Mouse (Mus musculus) ovary, adult 18-20 months (tissue): Measurements from ENCODE around the gene Tap1.
A peak's percentile ranks its signal among the peaks of the same experiment; 100 is the strongest.
"Not testable (repeated sequence)": the region's sequence is repeated elsewhere in the genome, so short reads cannot be mapped to it uniquely, and the experiment has no call there.

ENCODE experiments used
- DNase-seq: peaks from one replicate; pipeline ENCODE4 v3.0.0; 2022; ENCODE audit warnings: low spot score, mixed read lengths

Tap1 gene

GRCm38 (mm10) chr17:34204303-34205010 lies 17.1 kb downstream of the Tap1 start:
- DNase-seq, result peak; percentile 70

DNA sequence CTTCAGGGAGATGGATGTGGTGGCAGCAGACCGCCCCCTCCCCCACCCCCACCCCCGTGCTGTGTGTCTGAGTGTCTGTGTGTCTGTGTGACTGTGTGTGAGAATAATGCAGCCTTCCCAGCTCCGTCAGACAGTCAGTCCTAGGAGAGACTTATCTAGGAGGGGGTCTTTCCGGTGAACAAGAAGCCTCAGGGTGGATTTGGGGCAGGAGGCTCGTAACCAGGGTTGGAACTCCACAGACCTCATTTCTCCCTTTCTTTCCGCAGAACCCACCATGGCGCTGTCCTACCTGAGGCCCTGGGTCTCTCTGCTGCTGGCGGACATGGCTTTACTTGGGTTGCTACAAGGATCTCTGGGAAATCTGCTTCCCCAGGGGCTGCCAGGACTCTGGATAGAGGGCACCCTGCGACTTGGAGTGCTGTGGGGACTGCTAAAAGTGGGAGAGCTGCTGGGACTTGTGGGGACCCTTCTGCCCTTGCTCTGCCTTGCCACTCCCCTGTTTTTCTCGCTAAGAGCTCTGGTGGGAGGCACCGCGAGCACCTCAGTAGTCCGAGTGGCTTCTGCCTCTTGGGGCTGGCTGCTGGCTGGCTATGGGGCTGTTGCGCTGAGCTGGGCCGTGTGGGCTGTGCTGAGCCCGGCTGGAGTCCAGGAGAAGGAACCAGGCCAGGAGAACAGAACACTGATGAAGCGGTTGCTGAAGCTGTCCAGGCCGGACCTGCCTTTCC lies 17.8 kb downstream of the Tap1 start:
- DNase-seq, result no peak

DNA sequence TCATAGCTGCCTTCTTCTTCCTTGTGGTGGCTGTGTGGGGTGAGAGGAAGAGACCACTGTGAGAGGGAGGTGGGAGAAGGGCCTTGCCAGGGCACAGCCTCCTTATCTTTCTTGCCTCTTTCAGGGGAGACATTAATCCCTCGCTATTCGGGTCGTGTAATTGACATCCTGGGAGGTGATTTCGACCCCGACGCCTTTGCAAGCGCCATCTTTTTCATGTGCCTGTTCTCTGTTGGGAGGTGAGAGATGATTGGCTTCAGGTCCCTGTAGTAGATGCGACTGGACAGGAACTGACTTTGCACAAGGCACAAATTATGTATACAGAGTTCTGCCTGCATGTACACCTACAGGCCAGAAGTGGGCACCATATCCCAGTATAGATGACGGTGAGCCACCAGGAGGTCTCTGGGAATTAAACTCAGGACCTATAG lies 18.4 kb downstream of the Tap1 start:
- no peak for DNase-seq

- DNase-seq, result no peak
Observed at GRCm38 (mm10) chr17:34206731-34207130, 19.4 kb downstream of the Tap1 start.

- no peak for DNase-seq
Observed at GRCm38 (mm10) chr17:34207456-34207855, 20.1 kb downstream of the Tap1 start.

DNA sequence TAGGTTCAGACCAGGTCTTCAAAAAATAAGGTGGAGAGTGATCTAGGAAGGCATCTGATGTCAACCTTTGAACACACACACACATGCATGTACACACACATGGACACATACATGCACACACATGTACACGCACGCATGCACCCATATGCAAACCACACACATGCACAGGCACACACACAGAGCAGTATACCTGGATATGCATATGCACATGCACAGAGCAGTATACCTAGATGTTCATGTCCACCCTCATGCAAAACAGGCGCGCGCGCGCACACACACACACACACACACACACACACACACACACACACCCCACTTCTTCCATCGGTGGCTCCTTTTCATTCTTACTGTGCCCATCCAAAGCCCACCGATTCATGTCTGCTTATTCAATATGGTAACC lies 20.5 kb downstream of the Tap1 start:
- no peak for DNase-seq

DNA sequence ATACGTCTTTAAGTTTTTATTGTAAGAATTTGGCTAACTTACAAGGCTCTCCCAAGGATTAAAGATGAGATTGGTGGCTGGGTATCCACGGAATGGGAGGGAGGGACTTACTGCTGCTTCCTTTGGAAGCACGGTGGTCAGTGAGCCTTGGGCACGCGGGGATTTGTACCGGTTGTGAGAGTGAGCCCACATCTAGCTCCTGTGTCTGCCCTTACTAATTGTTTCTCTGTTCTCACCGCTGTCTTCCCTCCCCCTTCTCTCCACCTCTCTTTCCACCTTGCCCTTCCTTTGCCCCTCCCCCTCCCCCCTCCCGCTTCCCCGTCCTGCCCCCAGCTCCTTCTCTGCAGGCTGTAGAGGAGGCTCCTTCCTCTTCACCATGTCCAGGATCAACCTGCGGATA lies 21.1 kb downstream of the Tap1 start:
- no peak for DNase-seq

- DNase-seq, result no peak
Observed at GRCm38 (mm10) chr17:34209680-34210079, 22.3 kb downstream of the Tap1 start.

GRCm38 (mm10) chr17:34210599-34210998 lies 23.2 kb downstream of the Tap1 start:
- DNase-seq, result peak; percentile 79

DNA sequence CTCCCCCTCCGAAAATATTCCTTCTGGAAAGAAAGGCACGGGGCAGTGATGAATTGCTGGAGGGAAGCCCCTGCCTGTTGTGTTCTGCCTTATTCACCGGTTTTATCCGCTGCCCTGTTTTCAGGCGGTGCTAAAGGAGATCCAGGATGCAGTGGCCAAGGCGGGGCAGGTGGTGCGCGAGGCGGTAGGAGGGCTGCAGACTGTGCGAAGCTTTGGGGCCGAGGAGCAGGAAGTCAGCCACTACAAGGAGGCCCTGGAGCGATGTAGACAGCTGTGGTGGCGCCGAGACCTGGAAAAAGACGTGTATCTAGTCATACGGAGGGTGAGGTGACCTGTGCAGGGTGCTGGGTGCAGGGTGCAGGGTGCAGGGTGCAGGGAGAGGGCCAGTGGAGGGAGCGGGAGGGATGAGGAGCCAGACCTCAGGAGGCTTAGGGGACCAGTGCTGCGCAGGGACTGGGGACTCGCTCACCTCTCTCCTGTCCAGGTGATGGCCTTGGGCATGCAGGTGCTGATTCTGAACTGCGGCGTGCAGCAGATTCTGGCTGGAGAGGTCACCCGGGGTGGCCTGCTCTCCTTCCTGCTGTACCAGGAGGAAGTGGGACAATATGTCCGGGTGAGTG lies 24.5 kb downstream of the Tap1 start:
- DNase-seq, result no peak

DNA sequence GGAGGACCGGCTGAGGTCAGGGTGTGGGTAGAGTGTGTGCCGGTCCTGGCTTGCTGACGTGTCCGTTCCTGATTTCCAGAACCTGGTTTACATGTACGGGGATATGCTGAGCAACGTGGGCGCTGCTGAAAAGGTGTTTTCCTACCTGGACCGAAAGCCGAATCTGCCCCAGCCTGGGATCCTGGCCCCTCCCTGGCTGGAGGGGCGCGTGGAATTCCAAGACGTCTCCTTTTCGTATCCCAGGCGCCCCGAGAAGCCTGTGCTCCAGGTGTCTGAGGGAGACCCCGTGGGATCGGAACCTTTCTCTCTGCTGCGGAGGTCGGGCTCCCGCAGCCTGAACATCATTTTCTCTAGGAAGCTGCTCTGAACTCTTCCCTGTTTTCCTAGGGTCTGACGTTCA lies 26.6 kb downstream of the Tap1 start:
- DNase-seq, result no peak

GRCm38 (mm10) chr17:34215176-34215575 lies 27.8 kb downstream of the Tap1 start:
- no peak for DNase-seq

GRCm38 (mm10) chr17:34217216-34217928 lies 30.0 kb downstream of the Tap1 start:
- no peak for DNase-seq

- DNase-seq, result no peak
Observed at GRCm38 (mm10) chr17:34217986-34218385, 30.6 kb downstream of the Tap1 start.

GRCm38 (mm10) chr17:34218675-34219074 lies 31.3 kb downstream of the Tap1 start:
- DNase-seq, result peak; percentile 56

DNA sequence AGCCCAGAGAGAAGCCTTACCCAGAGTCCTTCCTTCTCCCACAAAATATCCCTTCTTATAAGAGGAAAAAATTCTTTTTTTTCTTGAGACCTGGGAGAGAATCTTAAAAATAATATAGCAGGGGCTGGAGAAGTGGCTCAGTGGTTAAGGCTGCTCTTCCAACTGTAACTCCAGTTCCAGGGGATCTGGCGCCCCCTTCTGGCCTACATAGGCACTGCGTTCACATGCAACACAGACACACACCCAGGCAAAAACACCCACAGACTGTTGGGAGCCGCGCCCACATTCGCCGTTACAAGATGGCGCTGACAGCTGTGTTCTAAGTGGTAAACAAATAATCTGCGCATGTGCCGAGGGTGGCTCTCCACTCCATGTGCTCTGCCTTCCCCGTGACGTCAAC lies 31.7 kb downstream of the Tap1 start:
- DNase-seq, result not testable (repeated sequence)

GRCm38 (mm10) chr17:34219801-34220200 lies 32.4 kb downstream of the Tap1 start:
- DNase-seq, result not testable (repeated sequence)

- DNase-seq, result not testable (repeated sequence)
Observed at GRCm38 (mm10) chr17:34220401-34220800, 33.0 kb downstream of the Tap1 start.

GRCm38 (mm10) chr17:34224816-34225215 lies 37.5 kb downstream of the Tap1 start:
- no peak for DNase-seq

GRCm38 (mm10) chr17:34225426-34225825 lies 38.1 kb downstream of the Tap1 start:
- DNase-seq, result no peak

DNA sequence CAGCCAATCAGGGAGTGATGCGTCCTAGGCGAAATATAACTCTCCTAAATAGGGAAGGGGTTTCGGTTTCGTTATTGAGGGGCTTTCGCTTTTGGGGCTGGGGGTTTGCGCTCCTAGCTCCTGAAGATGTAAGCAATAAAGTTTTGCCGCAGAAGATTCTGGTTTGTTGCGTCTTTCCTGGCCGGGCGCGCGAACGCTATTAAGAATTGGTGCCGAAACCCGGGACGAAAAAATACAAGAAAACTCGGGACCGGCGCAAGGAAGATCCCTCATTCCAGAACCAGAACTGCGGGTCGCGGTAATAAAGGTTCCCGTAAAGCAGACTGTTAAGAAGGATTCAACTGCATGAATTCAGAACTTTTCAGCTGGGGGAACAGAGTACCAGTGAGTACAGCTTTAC lies 38.6 kb downstream of the Tap1 start:
- DNase-seq, result not testable (repeated sequence)

DNA sequence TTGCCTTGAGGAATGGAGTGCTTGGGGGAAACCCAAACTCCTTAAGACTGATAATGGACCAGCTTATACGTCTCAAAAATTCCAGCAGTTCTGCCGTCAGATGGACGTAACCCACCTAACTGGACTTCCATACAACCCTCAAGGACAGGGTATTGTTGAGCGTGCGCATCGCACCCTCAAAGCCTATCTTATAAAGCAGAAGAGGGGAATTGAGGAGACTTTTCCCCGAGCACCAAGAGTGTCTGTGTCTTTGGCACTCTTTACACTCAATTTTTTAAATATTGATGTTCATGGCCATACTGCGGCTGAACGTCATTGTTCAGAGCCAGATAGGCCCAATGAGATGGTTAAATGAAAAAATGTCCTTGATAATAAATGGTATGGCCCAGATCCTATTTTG lies 43.6 kb downstream of the Tap1 start:
- not testable (repeated sequence) for DNase-seq
